Mouse (Mus musculus) hindbrain, embryonic 10.5 days (tissue): ENCODE data around the gene Amy2a2. TPM values are rescaled to one million over a fixed set of nuclear protein-coding genes. Genes with fewer than 3 reads are reported as not detected.
"Not testable (repeated sequence)": the region's sequence is repeated elsewhere in the genome, so short reads cannot be mapped to it uniquely, and the experiment has no call there.

ENCODE experiments used
- DNase-seq: peaks from one replicate; pipeline ENCODE4 v3.0.0-alpha.2; 2017; ENCODE audit warnings: low spot score
- H3K27ac ChIP-seq: fragments of 300-500 bp; sonication (generic); 2 replicates; pipeline ENCODE4 v1.5.1; 2016; ENCODE audit warnings: mild to moderate bottlenecking, moderate library complexity
- H3K27me3 ChIP-seq: fragments of 300-500 bp; sonication (generic); 2 replicates; pipeline ENCODE4 v1.6.1; 2016; ENCODE audit warnings: mild to moderate bottlenecking; ENCODE audit not compliant: poor library complexity, insufficient read depth, severe bottlenecking
- H3K36me3 ChIP-seq: fragments of 300-500 bp; sonication (generic); 2 replicates; pipeline ENCODE4 v1.6.1; 2016; ENCODE audit warnings: mild to moderate bottlenecking, moderate library complexity
- H3K4me1 ChIP-seq: fragments of 300-500 bp; sonication (generic); replicated peaks from 2 replicates; pipeline ENCODE4 v1.6.1; 2016; ENCODE audit warnings: mild to moderate bottlenecking
- H3K4me3 ChIP-seq: fragments of 300-500 bp; sonication (generic); 2 replicates; pipeline ENCODE4 v1.5.1; 2016; ENCODE audit warnings: mild to moderate bottlenecking, moderate library complexity
- H3K9me3 ChIP-seq: fragments of 300-500 bp; sonication (generic); 2 replicates; pipeline ENCODE4 v1.6.1; 2016; ENCODE audit warnings: mild to moderate bottlenecking, moderate library complexity
- WGBS: fragments of 180-500 bp; shearing (Covaris S2); methylation state at CpG from one replicate; pipeline ENCODE4 v1.1.7; 2016; 5-methylcytosine and 5-hydroxymethylcytosine counted together
- polyA plus RNA-seq: library from polyadenylated mRNA; unstranded; fragments of >200 nt; fragmentation: Nextera tagmentation; extraction: Ambion mirVana; gene quantifications from 2 replicates; pipeline ENCODE4 v1.2.1, GENCODE M21; 2016

Gene Amy2a2
- not detected in 2 replicates for polyA plus RNA-seq

DNA sequence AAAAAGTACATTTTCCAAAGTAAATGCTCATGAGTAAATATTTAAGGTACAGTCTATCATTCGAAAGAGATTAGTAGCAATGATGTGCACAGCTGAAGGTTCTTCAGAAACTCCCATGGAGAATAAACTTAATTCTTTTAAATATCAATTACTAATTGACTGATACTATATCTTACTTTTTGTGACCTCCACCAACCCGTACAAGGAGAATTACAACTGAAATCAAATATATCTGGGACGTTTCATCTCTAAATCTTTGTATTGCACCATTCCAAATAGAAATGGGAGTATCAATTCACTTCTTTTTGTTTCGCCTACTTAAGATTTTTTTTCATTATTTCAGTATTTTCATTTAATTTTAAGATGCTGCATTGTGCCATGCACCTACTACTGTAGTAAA is at the start of gene Amy2a2:
TSS of gene Amy2a2 (minus strand) at position 101 of the 400 bp plus-strand sequence.
- DNase-seq, H3K27ac ChIP-seq, H3K36me3 ChIP-seq, H3K4me3 ChIP-seq, H3K4me1 ChIP-seq, H3K27me3 ChIP-seq, H3K9me3 ChIP-seq: not testable (repeated sequence)
- no CpG with 5 or more reads among the region's 4 CpGs for WGBS

GRCm38 (mm10) chr3:113345484-113345883 is 11.0 kb downstream of the Amy2a2 start:
- not testable (repeated sequence) for DNase-seq

DNA sequence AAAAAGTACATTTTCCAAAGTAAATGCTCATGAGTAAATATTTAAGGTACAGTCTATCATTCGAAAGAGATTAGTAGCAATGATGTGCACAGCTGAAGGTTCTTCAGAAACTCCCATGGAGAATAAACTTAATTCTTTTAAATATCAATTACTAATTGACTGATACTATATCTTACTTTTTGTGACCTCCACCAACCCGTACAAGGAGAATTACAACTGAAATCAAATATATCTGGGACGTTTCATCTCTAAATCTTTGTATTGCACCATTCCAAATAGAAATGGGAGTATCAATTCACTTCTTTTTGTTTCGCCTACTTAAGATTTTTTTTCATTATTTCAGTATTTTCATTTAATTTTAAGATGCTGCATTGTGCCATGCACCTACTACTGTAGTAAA is 32.5 kb downstream of the Amy2a2 start, which contains the start of gene Amy2a3:
TSS of gene Amy2a3 (minus strand) at position 101 of the 400 bp plus-strand sequence.
- H3K27me3 ChIP-seq, H3K4me3 ChIP-seq, DNase-seq, H3K4me1 ChIP-seq, H3K9me3 ChIP-seq, H3K36me3 ChIP-seq, H3K27ac ChIP-seq: not testable (repeated sequence)
- no CpG with 5 or more reads among the region's 4 CpGs for WGBS

More at GRCm38 (mm10) chr3:113345484-113345883, 11.0 kb downstream of the Amy2a2 start:
- H3K4me3 ChIP-seq, H3K27me3 ChIP-seq, H3K27ac ChIP-seq, H3K4me1 ChIP-seq, H3K9me3 ChIP-seq, H3K36me3 ChIP-seq: not testable (repeated sequence)

- H3K4me1 ChIP-seq, DNase-seq: not testable (repeated sequence)
- no CpG with 5 or more reads among the region's 3 CpGs for WGBS
Observed at GRCm38 (mm10) chr3:113312937-113313336, 43.5 kb downstream of the Amy2a2 start.

More at GRCm38 (mm10) chr3:113312937-113313336, 43.5 kb downstream of the Amy2a2 start:
- not testable (repeated sequence) for H3K4me3 ChIP-seq, H3K36me3 ChIP-seq, H3K27ac ChIP-seq, H3K9me3 ChIP-seq, H3K27me3 ChIP-seq

Other genes starting within 250 kb of the Amy2a2 start
- gene Amy2a5, start 97.8 kb downstream of the Amy2a2 start, polyA plus RNA-seq: not detected in 2 replicates
- gene Amy2a4, start 65.2 kb downstream of the Amy2a2 start, polyA plus RNA-seq: not detected in 2 replicates
- gene Amy2a3, start 32.6 kb downstream of the Amy2a2 start, polyA plus RNA-seq: not detected in 2 replicates
- gene Amy2a1, start 175.8 kb upstream of the Amy2a2 start, polyA plus RNA-seq: not detected in 2 replicates